11 mouse cellular contexts compared by ENCODE assay signal in the genomic region with DNA sequence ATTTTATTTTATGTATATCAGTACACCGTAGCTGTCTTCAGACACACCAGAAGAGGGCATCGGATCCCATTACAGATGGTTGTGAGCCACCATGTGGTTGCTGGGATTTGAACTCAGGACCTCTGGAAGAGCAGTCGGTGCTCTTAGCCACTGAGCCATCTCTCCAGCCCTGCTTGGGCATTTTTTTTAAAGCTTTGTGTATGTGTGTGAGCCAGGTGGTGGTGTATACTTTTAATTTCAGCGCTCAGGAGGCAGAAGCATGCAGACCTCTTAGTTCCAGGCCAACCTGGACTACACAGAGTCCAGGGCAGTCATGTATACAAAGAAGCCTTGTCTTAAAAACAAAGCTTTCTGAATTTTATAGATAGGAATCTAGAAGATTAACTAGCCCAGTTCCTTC. TPM values are rescaled to one million over a fixed set of nuclear protein-coding genes. Genes with fewer than 3 reads are reported as not detected.
DNase-seq lines count a peak whose midpoint lies in the region; ATAC-seq and TF ChIP-seq lines count a peak whose summit lies in the region.
"Not testable (repeated sequence)": the region's sequence is repeated elsewhere in the genome, so short reads cannot be mapped to it uniquely, and the experiment has no call there.
"Had no signal": no experiment of that assay in that cellular context is flagged by ENCODE, and none has a peak within 500 bp of the region (broad histone marks: within the 10 kb centered on the region; RNA-seq: fewer than 3 reads in every experiment).

No protein-coding gene starts in this region.

- H3K9me3 ChIP-seq in MEL (replicated peaks; ENCODE audit: insufficient read depth, low read length); embryonic facial prominence, embryonic 10.5 days; kidney, embryonic 14.5 days (ENCODE audit: control insufficient read depth, low read length); liver, embryonic 13.5 days (replicated peaks): not testable (repeated sequence)

- TF ChIP-seq RAD21 in MEL (IDR thresholded peaks at IDR 0.05; ENCODE audit: low read depth, low read length) = not testable (repeated sequence)

- peak; percentile 13; the same call in 1 of the 2 replicates for ATAC-seq in kidney, embryonic 14.5 days (ENCODE audit: low FRiP score, low TSS enrichment)
- ATAC-seq in liver, embryonic 13.5 days (ENCODE audit: low read depth) = not testable (repeated sequence)
- peak; percentile 5; the same call in 1 of the 2 replicates for ATAC-seq in megakaryocyte-erythroid progenitor cell, adult 5-6 weeks (replicated peaks; ENCODE audit: low FRiP score, low TSS enrichment, poor library complexity, severe bottlenecking)

- TF ChIP-seq EP300 in MEL (IDR thresholded peaks at IDR 0.05; ENCODE audit: low read depth in 1 of 2, low read length in 2 of 2) = not testable (repeated sequence)

- not testable (repeated sequence) for H3K4me3 ChIP-seq in MEL (ENCODE audit: control insufficient read depth in 1 of 2, insufficient read depth in 1 of 2, low read depth in 2 of 2, low read length in 2 of 2); embryonic facial prominence, embryonic 10.5 days; kidney, embryonic 14.5 days (ENCODE audit: low read length); liver, embryonic 13.5 days (replicated peaks)

- H3K4me2 ChIP-seq in kidney, embryonic 14.5 days (replicated peaks; ENCODE audit: low read depth, low read length); liver, embryonic 13.5 days: not testable (repeated sequence)

- not testable (repeated sequence) for TF ChIP-seq CTCF in MEL (IDR thresholded peaks at IDR 0.05 in 2 of 3, conservative IDR thresholded peaks at IDR 0.05 in 1 of 3; ENCODE audit: control insufficient read depth in 1 of 3, insufficient read depth in 1 of 3, low read depth in 2 of 3, low read length in 3 of 3, poor library complexity in 1 of 3, severe bottlenecking in 1 of 3)

- not testable (repeated sequence) for H3K27ac ChIP-seq in MEL (ENCODE audit: control insufficient read depth, low read depth, low read length); embryonic facial prominence, embryonic 10.5 days (replicated peaks); kidney, embryonic 14.5 days (ENCODE audit: low read depth, low read length)
- H3K27ac ChIP-seq in liver, embryonic 13.5 days = peak overlapping the region; percentile 23; the same call in 1 of the 2 replicates

- peaks cover 29% of the 10 kb centered on the region for H3K79me2 ChIP-seq in MEL (ENCODE audit: control insufficient read depth, insufficient read depth, low read length, poor library complexity)

- peaks cover 9 to 17% of the 10 kb centered on the region in 2 experiments for H3K36me3 ChIP-seq in MEL (ENCODE audit: control insufficient read depth in 1 of 2, insufficient read depth in 2 of 2, low read length in 2 of 2)
- H3K36me3 ChIP-seq in embryonic facial prominence, embryonic 10.5 days (replicated peaks) = peaks cover 55% of the 10 kb centered on the region
- H3K36me3 ChIP-seq in kidney, embryonic 14.5 days (ENCODE audit: control insufficient read depth, insufficient read depth, low read length) = peaks cover 35% of the 10 kb centered on the region
- peaks cover 33% of the 10 kb centered on the region for H3K36me3 ChIP-seq in liver, embryonic 13.5 days

- H3K4me1 ChIP-seq in MEL (ENCODE audit: control insufficient read depth in 1 of 2, insufficient read depth in 2 of 2, low read length in 2 of 2); kidney, embryonic 14.5 days (ENCODE audit: control insufficient read depth, insufficient read depth, low read length): not testable (repeated sequence)
- H3K4me1 ChIP-seq in embryonic facial prominence, embryonic 10.5 days = peaks cover 16% of the 10 kb centered on the region
- peaks cover 23% of the 10 kb centered on the region for H3K4me1 ChIP-seq in liver, embryonic 13.5 days (replicated peaks)

- H3K9ac ChIP-seq in MEL (ENCODE audit: control insufficient read depth, low read depth, low read length, poor library complexity, severe bottlenecking); kidney, embryonic 14.5 days (ENCODE audit: low read depth, low read length); liver, embryonic 13.5 days: not testable (repeated sequence)

- DNase-seq in MEL (ENCODE audit: low read depth, low spot score) = not testable (repeated sequence)
- DNase-seq in embryonic facial prominence, embryonic 10.5 days (ENCODE audit: low spot score) = peak; percentile 15
- DNase-seq in forelimb bud, embryonic 11.5 days (ENCODE audit: low read depth, low spot score) = peak; percentile 25
- DNase-seq in liver, embryonic 13.5 days = peak; percentile 18

- 65% methylated on average over 4 of the region's 4 CpGs for WGBS in embryonic facial prominence, embryonic 10.5 days
- WGBS in kidney, embryonic 14.5 days = 67% methylated on average over 4 of the region's 4 CpGs
- WGBS in liver, embryonic 13.5 days (ENCODE audit: insufficient replicate concordance) = 52% methylated on average over 4 of the region's 4 CpGs

- H3K27me3 ChIP-seq in MEL (ENCODE audit: control insufficient read depth in 1 of 2, insufficient read depth in 2 of 2, low read length in 2 of 2); embryonic facial prominence, embryonic 10.5 days (replicated peaks; ENCODE audit: low read depth, poor library complexity, severe bottlenecking); kidney, embryonic 14.5 days (ENCODE audit: control insufficient read depth, insufficient read depth, low read length); liver, embryonic 13.5 days: not testable (repeated sequence)

- TF ChIP-seq POLR2A in MEL (IDR thresholded peaks at IDR 0.05; ENCODE audit: control insufficient read depth in 1 of 2, insufficient read depth in 1 of 2, low read depth in 1 of 2, low read length in 2 of 2, poor library complexity in 1 of 2) = peak in 1 of 2 experiments; percentile 13; a peak in 1 of 4 replicates

TF ChIP-seq in MEL, 35 proteins besides CTCF, POLR2A, EP300 and RAD21:
- 0 out of 2 replicates have a peak, but pooled peaks have one; percentile 4 for TF ChIP-seq ZMIZ1 (IDR thresholded peaks at IDR 0.05; ENCODE audit: low read depth, low read length)
- peak; percentile 94 for TF ChIP-seq TBP (IDR thresholded peaks at IDR 0.05; ENCODE audit: low read depth, low read length)

RNA-seq across cellular contexts. Expression of a gene that starts 3.9 kb away (rescaled TPM):
- total RNA-seq in MEL (2012; rRNA removed) = 124 and 141 TPM in 2 replicates
- polyA plus RNA-seq in MEL (2012; ENCODE audit: insufficient read depth in 1 of 2, insufficient read length in 2 of 2, low read depth in 1 of 2, low replicate concordance in 2 of 2, missing spikeins in 1 of 2) = 100 to 1,000 TPM; 139 to 163 TPM
- 142 and 149 TPM in 2 replicates for polyA plus RNA-seq in embryonic facial prominence, embryonic 10.5 days (2016; fragmentation: Nextera tagmentation; extraction: Ambion mirVana)
- polyA plus RNA-seq in kidney, embryonic 14.5 days (2014; fragmentation: Nextera tagmentation; extraction: Ambion mirVana) = 113 and 147 TPM in 2 replicates
- polyA plus RNA-seq in liver, embryonic 13.5 days (2015; fragmentation: Nextera tagmentation; extraction: Ambion mirVana) = 120 and 139 TPM in 2 replicates
- 147 and 151 TPM in 2 replicates for total RNA-seq in megakaryocyte-erythroid progenitor cell, adult 5-6 weeks (2014; fragmentation: Nextera tagmentation)
- 242 and 260 TPM in 2 replicates for total RNA-seq in megakaryocyte-erythroid progenitor cell, adult 5-6 weeks (2017)

RNA-seq across cellular contexts. Expression of a gene that starts 4.0 kb away (rescaled TPM):
- 1,600 and 1,846 TPM in 2 replicates for total RNA-seq in MEL (2012; rRNA removed)
- 1,000 to 10,000 TPM; 1,696 to 2,991 TPM for polyA plus RNA-seq in MEL (2012; ENCODE audit: insufficient read depth in 1 of 2, insufficient read length in 2 of 2, low read depth in 1 of 2, low replicate concordance in 2 of 2, missing spikeins in 1 of 2)
- polyA plus RNA-seq in embryonic facial prominence, embryonic 10.5 days (2016; fragmentation: Nextera tagmentation; extraction: Ambion mirVana) = 653 and 654 TPM in 2 replicates
- 691 and 852 TPM in 2 replicates for polyA plus RNA-seq in kidney, embryonic 14.5 days (2014; fragmentation: Nextera tagmentation; extraction: Ambion mirVana)
- polyA plus RNA-seq in liver, embryonic 13.5 days (2015; fragmentation: Nextera tagmentation; extraction: Ambion mirVana) = 368 and 385 TPM in 2 replicates
- total RNA-seq in megakaryocyte-erythroid progenitor cell, adult 5-6 weeks (2014; fragmentation: Nextera tagmentation) = 1,764 and 1,902 TPM in 2 replicates
- 3,394 and 4,141 TPM in 2 replicates for total RNA-seq in megakaryocyte-erythroid progenitor cell, adult 5-6 weeks (2017)

RNA-seq across cellular contexts. Expression of a gene that starts 33.8 kb away (rescaled TPM):
- not detected in 2 replicates for total RNA-seq in MEL (2012; rRNA removed)
- under 1 TPM in 1 of 2 experiments, not detected in 1; 0.04 TPM for polyA plus RNA-seq in MEL (2012; ENCODE audit: insufficient read depth in 1 of 2, insufficient read length in 2 of 2, low read depth in 1 of 2, low replicate concordance in 2 of 2, missing spikeins in 1 of 2)
- polyA plus RNA-seq in embryonic facial prominence, embryonic 10.5 days (2016; fragmentation: Nextera tagmentation; extraction: Ambion mirVana) = 0.10 and 0.12 TPM in 2 replicates
- polyA plus RNA-seq in kidney, embryonic 14.5 days (2014; fragmentation: Nextera tagmentation; extraction: Ambion mirVana) = 0.10 and 0.28 TPM in 2 replicates
- polyA plus RNA-seq in liver, embryonic 13.5 days (2015; fragmentation: Nextera tagmentation; extraction: Ambion mirVana) = not detected in 2 replicates
- not detected in 2 replicates for total RNA-seq in megakaryocyte-erythroid progenitor cell, adult 5-6 weeks (2014; fragmentation: Nextera tagmentation)
- total RNA-seq in megakaryocyte-erythroid progenitor cell, adult 5-6 weeks (2017) = not detected in 2 replicates
- total RNA-seq: common myeloid progenitor, adult 5-6 weeks; hematopoietic stem cell, adult 5-6 weeks had no signal
- polyA plus RNA-seq: CD4-positive, CD25-positive, alpha-beta regulatory T cell, adult 4 months; intestine, embryonic 14.5 days; Patski had no signal
